In the genomic region with DNA sequence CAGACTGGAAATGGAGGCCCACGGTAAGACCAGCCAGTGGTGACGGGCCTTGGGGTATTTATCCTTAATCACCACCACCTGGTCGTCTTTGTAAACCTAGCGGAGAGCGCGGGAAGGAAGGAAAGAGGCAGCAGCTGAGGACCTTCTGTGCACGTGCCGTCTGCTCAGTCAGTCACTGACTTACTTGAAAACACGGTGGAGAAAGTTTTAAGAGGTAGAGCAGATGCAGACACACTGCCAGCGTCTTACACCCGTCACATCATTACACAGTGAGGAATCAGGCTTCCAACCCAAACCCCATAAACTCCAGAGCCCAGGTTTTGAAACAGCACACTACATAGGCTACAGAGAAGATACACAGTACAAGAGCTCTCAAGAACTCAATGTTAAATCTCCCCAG, we compare ENCODE assay signal across 27 mouse cellular contexts.
"Had no signal": no experiment of that assay in that cellular context is flagged by ENCODE, and none has a peak within 500 bp of the region (broad histone marks: within the 10 kb centered on the region; RNA-seq: fewer than 3 reads in every experiment).

No protein-coding gene starts in this region.

- H3K27me3 ChIP-seq: heart, embryonic 13.5 days; heart, embryonic 15.5 days; hindbrain, embryonic 12.5 days; intestine, embryonic 15.5 days; kidney, embryonic 15.5 days; limb, embryonic 15.5 days; liver, embryonic 12.5 days had no signal

- H3K27ac ChIP-seq: heart, adult 2 months; heart, embryonic 13.5 days; heart, embryonic 15.5 days; hindbrain, embryonic 10.5 days; hindbrain, embryonic 12.5 days; hindbrain, embryonic 14.5 days; intestine, embryonic 15.5 days; kidney, embryonic 15.5 days; kidney, postnatal 0 days; layer of hippocampus, adult 2 months; left cerebral cortex, adult 2 months; limb, embryonic 15.5 days; liver, embryonic 12.5 days; liver, embryonic 14.5 days had no signal

- H3K4me3 ChIP-seq: heart, adult 2 months; heart, embryonic 13.5 days; heart, embryonic 15.5 days; hindbrain, embryonic 10.5 days; hindbrain, embryonic 12.5 days; intestine, embryonic 15.5 days; kidney, embryonic 15.5 days; layer of hippocampus, adult 2 months; left cerebral cortex, adult 2 months; limb, embryonic 15.5 days; liver, embryonic 12.5 days had no signal

- DNase-seq: gastrocnemius, postnatal 10 days; gastrocnemius, postnatal 25 days; heart, adult 2 months; heart, postnatal 14 days; heart, postnatal 4 days; kidney, adult 18-20 months; kidney, adult 9 months; kidney, postnatal 14 days; kidney, postnatal 36 days; lung, adult 18-20 months had no signal

- H3K4me2 ChIP-seq: heart, embryonic 11.5 days; heart, embryonic 13.5 days; heart, embryonic 15.5 days; hindbrain, embryonic 12.5 days; hindbrain, embryonic 14.5 days; intestine, embryonic 15.5 days; kidney, embryonic 15.5 days; limb, embryonic 15.5 days; liver, embryonic 12.5 days had no signal

- H3K4me1 ChIP-seq: heart, embryonic 13.5 days; heart, embryonic 15.5 days; hindbrain, embryonic 10.5 days; hindbrain, embryonic 12.5 days; intestine, embryonic 15.5 days; kidney, embryonic 15.5 days; limb, embryonic 15.5 days; liver, embryonic 12.5 days had no signal

- H3K9ac ChIP-seq: heart, embryonic 13.5 days; heart, embryonic 15.5 days; hindbrain, embryonic 12.5 days; hindbrain, embryonic 14.5 days; intestine, embryonic 15.5 days; kidney, embryonic 15.5 days; limb, embryonic 15.5 days; liver, embryonic 12.5 days; liver, embryonic 14.5 days had no signal

- ATAC-seq: hindbrain, embryonic 16.5 days; inflammation-experienced regulatory T-cells, adult 6 months; intestine, embryonic 15.5 days; intestine, postnatal 0 days; liver, embryonic 12.5 days had no signal

- H3K9me3 ChIP-seq: heart, embryonic 13.5 days; heart, embryonic 15.5 days; hindbrain, embryonic 10.5 days; hindbrain, embryonic 12.5 days; intestine, embryonic 15.5 days; kidney, embryonic 15.5 days; limb, embryonic 15.5 days; liver, embryonic 12.5 days had no signal
